Mouse (Mus musculus): ENCODE measurements around the gene Xbp1.
"Not testable (repeated sequence)": the region's sequence is repeated elsewhere in the genome, so short reads cannot be mapped to it uniquely, and the experiment has no call there.

Gene Xbp1

DNA sequence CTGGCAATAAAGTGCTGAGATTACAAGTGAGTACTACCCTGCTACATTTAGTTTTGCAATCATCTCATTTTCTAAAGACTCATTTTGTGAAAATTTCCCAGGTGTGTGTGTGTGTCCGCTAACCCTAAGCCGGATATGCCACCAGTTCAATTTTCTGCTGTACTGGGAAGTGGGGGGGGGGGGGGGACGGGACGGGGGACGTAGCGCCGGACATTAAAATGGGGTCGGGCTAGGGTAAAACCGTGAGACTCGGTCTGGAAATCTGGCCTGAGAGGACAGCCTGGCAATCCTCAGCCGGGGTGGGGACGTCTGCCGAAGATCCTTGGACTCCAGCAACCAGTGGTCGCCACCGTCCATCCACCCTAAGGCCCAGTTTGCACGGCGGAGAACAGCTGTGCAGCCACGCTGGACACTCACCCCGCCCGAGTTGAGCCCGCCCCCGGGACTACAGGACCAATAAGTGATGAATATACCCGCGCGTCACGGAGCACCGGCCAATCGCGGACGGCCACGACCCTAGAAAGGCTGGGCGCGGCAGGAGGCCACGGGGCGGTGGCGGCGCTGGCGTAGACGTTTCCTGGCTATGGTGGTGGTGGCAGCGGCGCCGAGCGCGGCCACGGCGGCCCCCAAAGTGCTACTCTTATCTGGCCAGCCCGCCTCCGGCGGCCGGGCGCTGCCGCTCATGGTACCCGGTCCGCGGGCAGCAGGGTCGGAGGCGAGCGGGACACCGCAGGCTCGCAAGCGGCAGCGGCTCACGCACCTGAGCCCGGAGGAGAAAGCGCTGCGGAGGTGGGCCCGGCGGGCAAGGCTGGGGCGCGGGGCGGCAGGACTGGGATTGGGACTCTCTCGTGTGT, at the start of gene Xbp1:
Gene Xbp1, plus strand, starts transcription at position 248 of the 854 bp plus-strand sequence.
- peak; percentile 95 for DNase-seq

DNA sequence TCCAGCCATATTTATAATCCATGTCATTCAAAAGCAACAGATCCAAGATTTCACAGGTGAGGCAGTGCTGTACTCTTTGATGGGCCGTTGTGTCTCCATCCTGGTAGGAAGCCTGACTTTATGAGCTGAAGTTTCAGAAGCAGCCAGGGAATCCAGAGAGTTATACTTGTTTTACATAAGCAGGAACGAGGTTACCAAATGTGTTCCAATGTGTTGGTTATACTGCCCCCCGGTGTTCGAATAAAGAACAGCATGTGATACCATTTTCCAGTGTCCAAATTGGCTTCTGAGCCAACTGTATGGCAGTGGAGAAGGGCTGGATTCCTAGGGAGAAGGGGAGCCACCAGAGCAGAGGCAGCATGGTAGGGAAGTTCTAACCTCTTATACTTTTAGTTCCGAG, 46.3 kb upstream of the Xbp1 start:
- peak; percentile 72 for DNase-seq

DNA sequence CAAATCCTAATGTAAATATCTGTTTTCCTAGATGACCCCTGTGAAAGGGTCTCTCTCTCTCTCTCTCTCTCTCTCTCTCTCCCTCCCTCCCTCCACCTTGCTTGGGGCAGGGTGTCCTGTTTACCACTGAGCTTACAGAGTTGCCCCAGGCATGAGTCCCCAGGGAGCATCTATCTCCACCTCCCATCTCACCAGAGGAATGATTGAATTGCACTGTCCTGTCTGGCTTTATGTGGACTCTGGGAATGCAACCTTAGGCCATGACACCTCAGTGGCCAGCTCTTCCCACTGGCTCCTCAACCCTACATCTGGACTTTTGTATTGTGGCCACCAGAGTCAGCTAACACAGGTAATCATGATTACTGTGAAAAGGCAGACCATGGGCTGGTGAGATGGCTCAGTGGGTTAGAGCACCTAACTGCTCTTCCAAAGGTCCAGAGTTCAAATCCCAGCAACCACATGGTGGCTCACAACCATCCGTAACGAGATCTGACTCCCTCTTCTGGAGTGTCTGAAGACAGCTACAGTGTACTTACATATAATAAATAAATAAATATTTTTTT, 44.8 kb upstream of the Xbp1 start:
- DNase-seq = not testable (repeated sequence)

DNA sequence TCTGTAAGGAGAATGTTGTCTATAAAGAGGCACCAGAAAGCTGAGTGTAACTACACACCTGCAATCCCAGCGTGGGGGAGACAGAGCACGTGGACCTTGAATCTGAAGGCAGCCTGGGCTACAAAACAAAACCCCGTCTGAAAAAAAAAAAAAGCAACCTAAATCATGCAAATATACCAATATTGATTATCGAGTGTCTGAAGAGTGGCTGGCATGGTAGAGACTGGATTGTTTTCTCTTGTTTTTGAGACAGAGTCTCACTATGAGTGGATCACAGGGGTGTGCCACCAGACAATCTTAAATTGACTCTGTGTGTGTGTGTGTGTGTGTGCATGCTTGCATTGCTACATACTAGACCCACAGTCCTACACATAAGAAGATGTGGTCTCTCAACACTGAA, 43.7 kb upstream of the Xbp1 start:
- no peak for DNase-seq

DNA sequence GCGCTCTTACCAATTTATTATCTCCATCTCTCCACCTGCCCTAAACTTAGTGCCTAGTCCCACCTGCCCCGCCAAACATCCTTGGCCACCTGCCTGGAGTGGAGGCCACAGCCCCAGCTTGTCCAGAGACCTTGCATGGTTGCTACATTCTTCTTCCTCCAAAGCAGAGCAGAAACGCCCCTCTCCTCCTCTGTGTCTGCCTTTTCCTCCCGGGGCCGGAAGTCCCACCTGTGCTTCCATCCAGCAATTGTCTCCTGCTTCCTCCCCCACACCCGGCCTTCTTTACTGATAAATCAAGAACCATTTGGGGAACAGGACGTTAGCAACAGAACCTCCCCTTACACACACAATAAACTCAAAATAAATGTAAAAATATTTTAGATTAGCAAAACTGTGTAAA, 42.3 kb upstream of the Xbp1 start:
- no peak for DNase-seq

DNA sequence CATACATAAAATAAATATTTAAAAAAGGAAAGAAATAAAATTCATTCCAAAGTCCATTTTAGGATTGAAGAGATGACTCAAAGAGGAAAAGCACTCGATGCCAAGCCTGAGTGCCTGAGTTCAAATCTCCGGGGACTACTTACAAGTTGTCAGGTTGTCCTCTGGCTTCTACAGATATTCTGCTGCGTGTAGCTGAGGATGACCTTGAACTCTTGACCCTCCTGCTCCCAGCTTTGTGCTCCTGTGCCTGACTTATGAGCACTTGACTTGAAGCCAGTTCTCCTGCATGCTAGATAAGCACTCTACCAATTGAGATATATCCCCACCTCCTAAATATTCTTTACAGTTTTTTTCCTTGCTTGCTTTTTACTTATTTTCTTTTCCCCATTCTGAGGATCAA, 41.6 kb upstream of the Xbp1 start:
- no peak for DNase-seq

DNA sequence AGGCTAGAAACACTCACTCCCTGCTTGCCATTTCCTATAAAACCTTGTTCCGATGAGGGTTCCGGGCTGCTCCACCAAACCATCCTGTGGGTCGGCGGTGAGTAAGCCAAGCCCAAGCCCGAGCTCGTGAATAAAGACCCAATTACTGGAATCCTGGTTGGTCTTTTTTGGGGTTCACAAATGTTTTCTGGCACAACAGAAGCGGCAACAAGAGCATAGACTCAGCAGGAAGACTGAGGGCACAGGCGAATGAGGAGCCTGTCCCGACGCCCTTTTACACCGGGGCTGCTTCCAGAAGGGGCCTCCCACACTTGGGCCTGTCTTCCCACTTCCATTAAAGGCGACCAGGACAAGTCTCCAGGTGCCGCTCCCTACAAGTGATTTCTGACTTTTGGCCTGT, 37.9 kb upstream of the Xbp1 start:
- no peak for DNase-seq

DNA sequence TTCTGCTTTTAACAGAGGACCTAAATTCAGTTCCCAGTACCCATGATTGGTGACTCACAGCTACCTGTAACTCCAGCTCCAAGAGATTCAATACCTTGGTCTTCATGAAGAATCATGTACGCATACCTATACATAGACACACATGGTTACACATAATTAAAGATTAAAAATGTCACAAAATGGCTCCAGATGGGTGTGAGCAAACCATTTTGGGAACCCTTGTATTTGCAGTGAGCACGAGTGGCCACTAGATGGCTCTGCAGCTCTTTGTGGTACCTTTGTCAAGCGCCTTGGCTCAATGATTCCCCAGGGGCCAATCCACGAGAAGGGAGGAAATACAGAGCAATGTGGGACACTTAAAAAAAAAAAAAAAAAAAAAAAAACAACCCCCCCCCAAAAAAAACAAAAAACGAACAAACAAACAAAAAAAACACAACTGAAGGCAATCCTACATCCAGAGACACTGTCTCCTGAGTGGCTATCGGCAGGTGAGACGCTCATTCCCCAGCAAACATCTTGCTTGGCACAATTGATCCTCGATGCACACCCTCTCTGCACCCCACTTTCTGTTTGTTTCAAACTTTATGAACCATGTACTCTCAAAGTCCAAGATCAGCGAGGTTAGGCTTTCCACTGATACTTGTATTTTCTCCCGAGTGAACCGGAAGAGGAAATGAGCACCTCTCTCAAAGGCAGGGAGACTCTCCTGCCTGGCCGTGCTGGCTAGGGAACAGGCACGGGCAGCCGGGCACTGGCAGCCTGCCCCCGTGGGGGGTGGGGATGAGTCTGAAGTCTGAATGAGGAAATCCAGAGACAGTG, 35.1 kb upstream of the Xbp1 start:
- DNase-seq = peak; percentile 90

DNA sequence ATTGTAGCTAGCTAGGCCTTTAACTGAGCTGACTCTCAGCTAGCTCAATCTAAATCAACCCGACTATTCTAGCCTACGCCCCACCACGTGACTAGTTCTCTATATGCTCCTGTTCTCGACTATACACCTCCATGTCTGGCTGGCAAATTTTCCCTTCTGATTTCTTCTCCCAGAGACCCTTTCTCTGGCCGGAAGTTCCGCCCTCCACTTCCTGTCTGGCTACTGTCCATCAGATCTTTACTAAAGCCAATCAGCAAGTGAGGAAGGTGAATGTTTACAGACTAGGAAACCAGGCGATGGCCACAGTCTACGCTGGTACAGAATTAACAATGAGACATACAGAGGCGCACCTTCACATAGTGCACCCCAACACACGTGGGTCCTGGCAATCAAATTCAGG, 31.0 kb upstream of the Xbp1 start:
- DNase-seq = not testable (repeated sequence)

DNA sequence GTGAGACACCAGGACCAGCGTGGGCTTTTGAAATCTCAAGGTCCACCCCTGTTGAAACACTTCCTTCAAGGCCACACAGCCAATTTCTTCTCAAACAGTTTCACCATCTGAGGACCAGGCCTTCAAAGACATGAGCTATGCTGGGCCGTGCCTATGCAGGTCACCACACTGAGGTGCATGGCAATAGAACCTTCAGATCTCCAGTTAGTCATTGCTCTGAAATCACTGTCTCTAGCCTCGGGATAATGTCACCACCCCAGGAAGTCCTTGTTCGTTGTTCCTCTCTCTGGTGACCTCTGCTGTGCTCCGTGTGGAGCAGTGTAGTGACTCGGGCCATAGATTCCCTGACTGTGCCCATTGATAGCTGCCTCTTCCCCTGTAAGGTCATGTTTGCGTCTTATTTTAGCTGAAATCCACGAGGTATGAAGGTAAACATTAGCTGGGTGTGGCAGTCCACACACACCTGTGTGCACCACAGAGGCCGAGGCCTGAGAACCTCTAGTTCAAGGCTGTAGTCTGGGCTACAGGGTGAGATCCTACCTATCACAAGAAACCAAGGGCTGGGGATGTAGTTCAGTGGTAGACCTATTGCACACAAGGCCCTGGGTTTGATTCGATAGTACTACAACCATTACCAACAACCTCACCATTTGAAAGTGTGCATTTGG, 29.3 kb upstream of the Xbp1 start:
- DNase-seq = no peak

DNA sequence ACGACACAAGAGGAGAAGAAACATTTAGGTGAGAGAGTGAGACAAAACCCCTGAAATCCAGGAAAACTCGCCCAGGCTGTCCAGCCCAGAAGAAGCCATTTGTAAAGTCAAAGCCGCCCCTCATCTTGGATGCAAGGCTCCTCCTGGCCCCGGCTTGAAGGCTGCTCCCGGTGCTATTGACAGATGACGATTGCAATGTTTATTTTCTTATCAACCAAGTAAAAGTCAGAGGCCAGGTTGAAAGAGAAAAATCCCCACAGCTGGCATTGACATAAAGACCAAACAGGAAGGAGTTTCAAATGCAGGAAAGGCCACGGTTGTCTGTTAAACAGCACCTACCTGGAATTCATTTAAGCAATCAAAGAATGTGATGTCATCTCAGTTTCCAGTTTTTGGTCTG, 28.5 kb upstream of the Xbp1 start:
- no peak for DNase-seq

DNA sequence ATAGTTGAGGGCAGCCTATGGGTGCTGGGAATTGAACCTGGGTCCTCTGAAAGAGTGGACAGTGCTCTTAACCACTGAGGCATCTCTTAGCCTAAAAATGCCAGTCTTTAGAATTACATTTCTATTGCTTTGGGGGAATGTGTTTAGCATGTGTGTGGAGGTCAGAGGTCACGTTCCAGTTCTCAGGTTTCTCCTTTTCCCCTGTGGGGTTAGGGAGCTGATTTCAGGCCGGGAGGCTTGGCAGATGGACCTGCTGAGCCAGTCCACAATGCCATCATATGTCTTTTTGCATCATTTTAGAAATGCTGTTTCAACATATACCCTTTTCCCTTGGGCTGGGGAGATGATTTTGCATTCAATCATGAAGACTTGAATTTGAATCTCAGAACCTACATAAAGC, 26.6 kb upstream of the Xbp1 start:
- DNase-seq = no peak

DNA sequence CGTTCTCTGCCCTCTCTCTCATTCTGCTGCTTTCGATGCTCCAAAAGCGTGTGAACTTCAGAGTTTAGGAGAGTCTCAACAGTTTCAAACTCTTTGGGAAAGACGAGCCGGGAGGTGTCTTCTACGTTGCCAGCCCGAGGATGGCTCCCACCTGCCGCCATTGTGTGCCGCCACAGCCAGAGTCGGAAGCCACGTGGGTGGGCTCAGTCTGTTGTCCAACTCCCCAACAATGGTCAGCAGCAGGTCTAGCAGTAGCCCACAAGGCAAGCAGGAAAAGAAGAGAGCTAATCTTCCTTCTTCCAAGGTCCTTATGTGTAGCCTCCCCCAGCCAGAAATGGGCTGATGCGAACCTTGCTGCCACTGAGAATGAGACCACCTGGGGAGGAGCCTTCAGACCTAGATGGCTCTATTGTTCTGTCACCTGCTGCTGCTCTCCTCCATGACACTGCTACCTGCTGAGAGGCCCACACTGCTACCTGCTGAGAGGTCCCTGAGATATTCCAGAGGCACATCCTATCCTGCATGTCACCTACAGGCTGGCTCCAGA, 25.1 kb upstream of the Xbp1 start:
- DNase-seq = no peak

DNA sequence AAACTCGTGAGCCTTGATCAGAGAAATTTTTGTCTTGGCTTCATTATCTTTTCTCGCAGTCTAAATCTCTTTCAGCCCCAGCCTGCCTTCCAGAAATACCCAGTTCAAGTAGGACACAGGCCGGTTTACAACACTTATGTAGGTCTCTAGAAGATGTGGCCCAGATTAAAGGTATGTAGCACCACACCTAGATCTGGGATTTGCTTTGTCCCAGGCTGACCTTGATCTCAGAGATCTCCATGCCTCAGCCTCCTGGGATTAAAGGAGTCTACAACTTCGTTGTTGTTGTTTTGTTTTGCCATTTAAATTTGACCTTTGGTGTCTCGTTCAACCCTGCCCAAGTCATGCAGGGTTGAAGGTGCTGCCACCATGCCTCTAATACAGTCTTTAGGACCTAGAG, 24.6 kb upstream of the Xbp1 start:
- DNase-seq = no peak

DNA sequence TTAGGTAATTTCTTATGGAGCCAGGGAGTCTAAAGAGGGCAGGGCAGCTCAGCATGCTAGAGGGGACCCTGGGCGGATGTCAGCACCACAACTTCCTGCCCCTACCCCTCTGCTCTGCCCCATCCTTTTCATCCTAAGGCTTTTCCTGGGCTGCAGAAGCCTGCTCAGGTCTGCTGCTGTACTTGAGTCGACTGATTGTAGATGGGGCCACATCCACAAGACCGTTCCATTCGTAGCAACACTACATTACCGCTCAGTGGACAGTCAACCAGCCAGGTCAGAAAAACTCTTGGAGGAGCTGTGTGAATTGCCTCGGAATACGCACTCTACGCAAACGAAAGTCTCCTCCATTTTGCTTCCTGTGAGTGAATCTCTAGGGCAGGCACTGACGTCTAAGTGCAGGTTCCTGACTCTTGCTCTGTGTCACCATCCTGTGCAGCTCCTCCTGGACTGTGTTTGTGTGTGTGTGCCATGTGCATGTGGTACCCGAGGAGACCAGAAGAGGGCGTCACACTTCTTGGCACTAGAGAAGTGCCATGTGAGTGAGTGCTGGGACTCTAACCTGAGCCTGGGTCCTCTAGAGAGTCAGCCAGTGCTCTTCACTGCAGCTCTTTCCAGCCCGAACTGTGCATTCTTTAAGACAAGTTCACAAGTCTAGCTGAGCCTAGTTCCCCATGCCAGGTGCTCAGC, 23.8 kb upstream of the Xbp1 start:
- DNase-seq = no peak

DNA sequence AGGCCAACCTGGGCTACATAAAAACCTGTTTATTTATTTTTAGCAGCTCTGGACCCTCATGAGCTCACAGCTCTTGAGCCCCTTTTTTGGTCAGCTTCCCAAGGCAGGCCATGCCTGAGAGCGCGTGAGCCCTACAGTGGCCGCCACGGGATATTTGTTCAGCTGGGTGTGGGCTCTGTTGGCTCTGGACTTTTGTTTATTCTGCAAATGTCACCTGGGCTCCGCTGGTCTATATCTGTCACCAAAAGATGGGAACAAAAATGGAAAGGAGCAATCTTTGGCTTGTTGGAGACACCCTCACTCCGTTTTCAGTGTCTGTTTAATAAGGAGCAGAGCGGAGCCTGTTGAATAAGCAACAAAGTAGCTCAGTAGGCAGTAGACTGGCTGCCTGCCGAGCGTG, 22.0 kb upstream of the Xbp1 start:
- DNase-seq = no peak

DNA sequence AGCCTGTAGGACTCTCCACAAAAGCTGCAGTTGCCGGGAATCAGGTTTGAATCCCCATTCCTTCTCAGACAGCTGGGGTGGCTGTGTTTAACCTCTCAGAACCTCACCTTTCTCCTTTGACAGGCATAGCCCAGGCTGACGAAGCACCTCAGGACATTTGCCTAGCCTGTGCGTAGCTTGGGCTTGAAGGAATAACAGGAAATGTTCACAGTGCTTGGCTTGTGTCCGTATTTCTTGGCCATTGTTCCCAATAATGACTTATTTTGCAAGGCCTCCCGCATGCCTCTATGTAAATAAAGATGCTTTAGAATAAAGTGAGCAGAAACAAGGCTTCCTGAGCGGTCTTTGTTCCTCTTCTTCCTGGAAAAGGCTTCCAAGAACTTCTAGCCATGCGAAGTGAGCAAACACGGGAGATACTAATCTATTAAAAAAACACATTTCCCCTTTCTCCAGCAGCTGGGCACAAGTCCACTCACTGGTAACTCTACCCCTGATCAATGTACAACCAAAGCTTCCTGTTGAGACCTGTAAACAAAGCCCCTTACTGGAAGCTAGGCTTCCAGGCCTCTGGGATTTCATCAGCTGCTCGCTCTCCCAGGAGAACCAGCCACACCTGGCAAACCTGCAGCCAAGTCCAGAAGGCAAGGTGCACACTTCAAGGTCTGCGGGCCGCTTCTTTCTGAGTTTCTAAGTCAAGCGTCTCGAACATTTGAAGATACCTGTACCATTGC, 21.4 kb upstream of the Xbp1 start:
- no peak for DNase-seq

DNA sequence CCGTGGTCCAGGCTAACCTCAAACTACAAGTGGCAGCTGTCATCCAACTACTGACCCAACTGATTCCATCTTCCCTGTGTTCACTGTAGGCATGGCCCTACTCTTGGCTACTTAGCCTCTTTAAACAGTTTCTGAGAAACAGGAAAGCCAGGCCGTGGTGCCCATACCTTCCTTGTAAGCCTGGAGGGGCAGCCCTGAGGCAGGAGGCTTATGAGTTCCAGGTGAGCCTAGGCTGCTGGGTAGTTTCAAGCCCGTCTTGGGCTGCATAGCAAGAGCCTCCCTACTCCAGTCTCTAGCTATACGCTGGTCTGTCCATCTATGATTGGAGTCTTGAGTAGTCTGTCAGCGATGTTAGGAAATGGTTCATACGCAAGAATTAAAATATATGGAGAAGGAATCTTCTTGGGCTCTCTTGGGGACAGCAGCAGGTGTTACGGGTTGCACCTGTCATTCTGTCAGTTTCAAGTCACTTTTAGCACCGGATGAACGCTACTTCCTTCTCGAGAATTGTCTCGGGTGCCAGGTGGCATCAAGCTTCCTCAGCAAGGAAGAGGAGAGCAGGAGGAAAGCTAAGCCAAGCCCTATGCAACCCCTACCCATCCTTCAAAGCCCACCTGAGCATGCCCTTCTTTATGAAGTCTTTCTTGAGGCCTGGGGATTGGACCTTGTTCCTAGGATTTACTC, 20.4 kb upstream of the Xbp1 start:
- DNase-seq = peak; percentile 57

DNA sequence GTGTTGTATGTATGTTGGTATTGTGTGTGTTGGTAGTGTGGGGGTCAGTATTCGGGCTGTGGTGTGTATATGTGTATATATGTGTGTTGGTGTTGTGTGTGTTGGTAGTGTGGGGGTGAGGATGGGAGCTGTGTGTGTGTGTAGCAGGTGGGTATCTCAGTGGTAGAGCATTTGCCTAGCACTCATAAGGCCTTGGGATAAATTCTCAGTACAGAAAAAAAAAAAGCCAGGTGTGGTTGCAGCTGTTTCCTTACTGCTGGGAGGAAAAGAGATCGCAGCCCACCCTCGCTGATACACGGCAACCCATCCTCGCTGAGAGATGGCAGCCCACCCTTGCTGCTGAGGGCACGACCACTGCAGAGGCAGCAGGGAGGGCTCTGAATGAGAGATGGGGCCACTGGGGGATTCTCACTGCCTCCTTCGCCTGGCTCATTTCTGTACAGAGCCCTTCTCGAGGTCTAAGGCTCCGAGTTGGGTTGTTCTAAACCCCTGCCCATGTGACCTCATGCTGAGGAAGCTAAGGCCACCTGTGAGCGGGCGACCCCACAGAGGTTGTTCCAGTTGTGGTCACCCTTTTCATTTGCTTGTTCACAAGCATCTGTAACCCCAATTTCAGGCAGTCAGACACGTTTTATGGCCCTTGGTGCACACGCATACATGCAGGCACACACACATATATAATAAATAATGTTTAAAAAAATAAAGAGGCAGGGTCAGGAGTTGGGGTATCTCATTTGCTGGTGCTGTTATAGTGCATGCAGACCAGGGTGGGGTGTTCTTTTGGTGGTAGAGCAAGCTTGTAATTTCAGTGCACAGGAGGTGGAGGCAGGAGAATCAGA, 19.3 kb upstream of the Xbp1 start:
- peak; percentile 61 for DNase-seq

Data from thymus, postnatal 4 days (tissue).